Mouse (Mus musculus) spleen, adult 2 months (tissue): ENCODE results near the gene Polr3b. TPM values are rescaled to one million over a fixed set of nuclear protein-coding genes. Genes with fewer than 3 reads are reported as not detected.

Experiments
- DNase-seq, 2 experiments: peaks; one replicate each; pipeline versions ENCODE4 v3.0.0 to v3.0.0-alpha.2; 2012 to 2021; ENCODE audit warnings: low spot score in 2 of 2, low read depth in 1 of 2
- H3K27ac ChIP-seq: fragments of 200-500 bp; 2 replicates; pipeline ENCODE4 v1.5.1; 2012; ENCODE audit warnings: low read length, inconsistent platforms; ENCODE audit not compliant: insufficient read depth
- H3K27me3 ChIP-seq: fragments of 200-500 bp; 2 replicates; pipeline ENCODE4 v1.6.1; 2012; ENCODE audit warnings: mild to moderate bottlenecking, moderate library complexity, low read length, inconsistent platforms; ENCODE audit not compliant: control insufficient read depth, insufficient read depth
- H3K36me3 ChIP-seq: fragments of 200-500 bp; 2 replicates; pipeline ENCODE4 v1.6.1; 2012; ENCODE audit warnings: mild to moderate bottlenecking, low read length, inconsistent platforms; ENCODE audit not compliant: control insufficient read depth, insufficient read depth
- H3K4me1 ChIP-seq: fragments of 200-500 bp; 2 replicates; pipeline ENCODE4 v1.6.1; 2011; ENCODE audit warnings: inconsistent platforms; ENCODE audit not compliant: control insufficient read depth, insufficient read depth, insufficient read length
- H3K4me3 ChIP-seq: fragments of 200-500 bp; 2 replicates; pipeline ENCODE4 v1.5.1; 2011; ENCODE audit warnings: mild to moderate bottlenecking, inconsistent platforms; ENCODE audit not compliant: insufficient read depth, insufficient read length; ENCODE audit errors: extremely low read depth
- CTCF ChIP-seq: fragments of 200-500 bp; IDR thresholded peaks from 2 replicates; pipeline ENCODE4 v1.5.1; 2011; ENCODE audit warnings: mild to moderate bottlenecking, inconsistent platforms; ENCODE audit not compliant: insufficient read depth, insufficient read length, insufficient replicate concordance; ENCODE audit errors: extremely low read depth
- POLR2A ChIP-seq: fragments of 200-500 bp; IDR thresholded peaks from 2 replicates; pipeline ENCODE4 v1.6.1; 2011; ENCODE audit warnings: low read depth, low read length, inconsistent platforms
- WGBS: fragments of 180-500 bp; shearing (Covaris S2); methylation state at CpG from one replicate; pipeline ENCODE4 v1.1.7; 2018; 5-methylcytosine and 5-hydroxymethylcytosine counted together
- polyA plus RNA-seq: library from polyadenylated mRNA; depleted of rRNA; stranded (reverse); fragments of >200 nt; gene quantifications from 2 replicates; pipeline ENCODE4 v1.2.3, GENCODE M21; 2012

Polr3b gene
- polyA plus RNA-seq, 1 experiment: 4.8 TPM

- no peak for DNase-seq
- no peak for TF ChIP-seq POLR2A
- TF ChIP-seq CTCF: no peak
- Histone ChIP-seq H3K4me3 (no peak overlapping the region), H3K4me1 (0 out of 2 replicates have a peak, but pooled peaks cover 6% of the 10 kb centered on the region), H3K27me3 (no peaks in the 10 kb centered on the region), H3K27ac (no peak overlapping the region), H3K36me3 (peaks cover 19% of the 10 kb centered on the region)
- WGBS: 91% methylated on average over 3 of the region's 3 CpGs
Measured at GRCm38 (mm10) chr10:84659281-84659680, 37.2 kb downstream of the Polr3b start.

GRCm38 (mm10) chr10:84662138-84662537, 40.0 kb downstream of the Polr3b start:
- Histone ChIP-seq H3K27me3 (no peaks in the 10 kb centered on the region), H3K27ac (no peak overlapping the region), H3K4me3 (no peak overlapping the region), H3K4me1 (0 out of 2 replicates have a peak, but pooled peaks cover 6% of the 10 kb centered on the region), H3K36me3 (peaks cover 14% of the 10 kb centered on the region)
- TF ChIP-seq POLR2A (no peak), CTCF (no peak)
- 89% methylated on average over 6 of the region's 6 CpGs for WGBS
- no peak for DNase-seq

GRCm38 (mm10) chr10:84665713-84666260, 43.7 kb downstream of the Polr3b start:
- Histone ChIP-seq H3K27me3 (no peaks in the 10 kb centered on the region), H3K27ac (no peak overlapping the region), H3K4me1 (no peaks in the 10 kb centered on the region), H3K36me3 (peaks cover 20% of the 10 kb centered on the region), H3K4me3 (no peak overlapping the region)
- TF ChIP-seq POLR2A: no peak
- no peak for TF ChIP-seq CTCF
- WGBS: 93% methylated on average over 3 of the region's 3 CpGs
- DNase-seq: no peak

GRCm38 (mm10) chr10:84675653-84676052, 53.6 kb downstream of the Polr3b start:
- no peak for DNase-seq
- H3K4me3 ChIP-seq: no peak overlapping the region
- no peak overlapping the region for H3K27ac ChIP-seq
- TF ChIP-seq CTCF: no peak
- TF ChIP-seq POLR2A: no peak
- no peaks in the 10 kb centered on the region for H3K27me3 ChIP-seq
- H3K36me3 ChIP-seq: peaks cover 53% of the 10 kb centered on the region
- H3K4me1 ChIP-seq: no peaks in the 10 kb centered on the region

- no peak overlapping the region for H3K27ac ChIP-seq
- TF ChIP-seq POLR2A: no peak
- TF ChIP-seq CTCF: no peak
- DNase-seq: no peak
- WGBS: 95% methylated on average over 8 of the region's 8 CpGs
- peaks cover 51% of the 10 kb centered on the region for H3K36me3 ChIP-seq
- H3K4me1 ChIP-seq: no peaks in the 10 kb centered on the region
- H3K4me3 ChIP-seq: no peak overlapping the region
- H3K27me3 ChIP-seq: no peaks in the 10 kb centered on the region
Measured at GRCm38 (mm10) chr10:84676511-84676910, 54.4 kb downstream of the Polr3b start.

- no peak for TF ChIP-seq CTCF
- no peak for TF ChIP-seq POLR2A
- 94% methylated on average over 3 of the region's 3 CpGs for WGBS
Measured at GRCm38 (mm10) chr10:84677871-84678270, 55.8 kb downstream of the Polr3b start.

GRCm38 (mm10) chr10:84678441-84678840, 56.3 kb downstream of the Polr3b start:
- 78% methylated on average over 4 of the region's 4 CpGs for WGBS
- no peaks in the 10 kb centered on the region for H3K4me1 ChIP-seq
- no peak for TF ChIP-seq POLR2A
- TF ChIP-seq CTCF: no peak
- H3K36me3 ChIP-seq: peaks cover 42% of the 10 kb centered on the region
- no peak for DNase-seq
- no peaks in the 10 kb centered on the region for H3K27me3 ChIP-seq
- H3K27ac ChIP-seq: no peak overlapping the region
- no peak overlapping the region for H3K4me3 ChIP-seq

More at GRCm38 (mm10) chr10:84677871-84678270, 55.8 kb downstream of the Polr3b start:
- H3K4me3 ChIP-seq: no peak overlapping the region
- H3K36me3 ChIP-seq: peaks cover 47% of the 10 kb centered on the region
- H3K27me3 ChIP-seq: no peaks in the 10 kb centered on the region
- H3K4me1 ChIP-seq: no peaks in the 10 kb centered on the region
- DNase-seq: no peak
- no peak overlapping the region for H3K27ac ChIP-seq
